Mouse (Mus musculus) lung, postnatal 0 days (tissue): Measurements from ENCODE around the gene Cyp2e1. TPM values are rescaled to one million over a fixed set of nuclear protein-coding genes. Genes with fewer than 3 reads are reported as not detected.

ENCODE experiments used
- ATAC-seq: fragments of 200-750 bp; cut with Nextera tagmentation; 2 replicates; pipeline ENCODE4 v1.8.0; 2017; ENCODE audit warnings: moderate library complexity
- DNase-seq: peaks from one replicate; pipeline ENCODE4 v3.0.0-alpha.2; 2016; ENCODE audit warnings: low spot score
- H3K27ac ChIP-seq: fragments of 300-500 bp; sonication (generic); 2 replicates; pipeline ENCODE4 v1.5.1; 2014; ENCODE audit warnings: antibody characterized with exemption, mild to moderate bottlenecking, low read length, mixed read lengths
- H3K27me3 ChIP-seq: fragments of 300-500 bp; sonication (generic); replicated peaks from 2 replicates; pipeline ENCODE4 v1.6.1; 2014; ENCODE audit warnings: low read length, mixed read lengths; ENCODE audit not compliant: insufficient read depth
- H3K36me3 ChIP-seq: fragments of 300-500 bp; sonication (generic); 2 replicates; pipeline ENCODE4 v1.6.1; 2014; ENCODE audit warnings: low read length, mixed read lengths; ENCODE audit not compliant: insufficient read depth
- H3K4me1 ChIP-seq: fragments of 300-500 bp; sonication (generic); 2 replicates; pipeline ENCODE4 v1.6.1; 2014; ENCODE audit warnings: antibody characterized with exemption, low read depth, low read length, mixed read lengths; ENCODE audit not compliant: insufficient read depth
- H3K4me2 ChIP-seq: fragments of 300-500 bp; sonication (generic); replicated peaks from 2 replicates; pipeline ENCODE4 v1.6.1; 2014; ENCODE audit warnings: low read depth, mild to moderate bottlenecking, low read length, moderate library complexity, mixed read lengths
- H3K4me3 ChIP-seq: fragments of 300-500 bp; sonication (generic); 2 replicates; pipeline ENCODE4 v1.5.1; 2014; ENCODE audit warnings: low read depth, low read length
- H3K9ac ChIP-seq: fragments of 300-500 bp; sonication (generic); replicated peaks from 2 replicates; pipeline ENCODE4 v1.6.1; 2014; ENCODE audit warnings: low read depth, mild to moderate bottlenecking
- H3K9me3 ChIP-seq: fragments of 300-500 bp; sonication (generic); 2 replicates; pipeline ENCODE4 v1.6.1; 2016; ENCODE audit warnings: low read length, mixed read lengths
- CTCF ChIP-seq: IDR thresholded peaks from 2 replicates; pipeline ENCODE4 v1.5.1; 2016; ENCODE audit warnings: antibody characterized with exemption, mild to moderate bottlenecking
- EP300 ChIP-seq: IDR thresholded peaks from 2 replicates; pipeline ENCODE4 v1.6.1; 2016; ENCODE audit warnings: antibody characterized with exemption, mild to moderate bottlenecking, control low read depth
- WGBS: fragments of 180-500 bp; shearing (Covaris S2); extraction: QIAGEN DNeasy Blood & Tissue Kit; methylation state at CpG from one replicate; pipeline ENCODE4 v1.1.7; 2014; 5-methylcytosine and 5-hydroxymethylcytosine counted together
- polyA plus RNA-seq: library from polyadenylated mRNA; unstranded; fragments of >200 nt; fragmentation: Nextera tagmentation; extraction: Ambion mirVana; gene quantifications from 2 replicates; pipeline ENCODE4 v1.2.1, GENCODE M21; 2015

Gene Cyp2e1
- polyA plus RNA-seq, 1 experiment from 2014 or later = 1.9 TPM

DNA sequence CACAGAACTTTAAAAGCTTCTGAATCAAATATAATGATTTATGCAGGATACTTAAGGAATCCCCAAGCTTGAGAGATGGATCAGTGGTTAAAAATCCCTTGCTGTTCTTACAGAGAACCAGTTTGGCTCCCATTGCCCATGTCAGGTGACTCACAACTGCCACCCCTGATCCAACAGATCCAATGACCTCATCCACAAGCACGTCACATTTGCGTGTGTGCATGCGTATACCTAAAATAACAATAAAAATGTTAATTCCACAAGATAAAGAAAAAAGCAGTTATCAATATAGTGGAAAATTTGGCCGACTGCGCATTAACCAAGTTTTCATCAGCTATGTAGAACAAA is 57.7 kb downstream of the Cyp2e1 start:
- DNase-seq = no peak
- H3K4me3 ChIP-seq = no peak overlapping the region
- ATAC-seq = no peak
- H3K36me3 ChIP-seq = no peaks in the 10 kb centered on the region
- H3K4me2 ChIP-seq = no peak overlapping the region
- H3K27me3 ChIP-seq = no peaks in the 10 kb centered on the region
- 53% methylated on average over 5 of the region's 5 CpGs for WGBS
- TF ChIP-seq CTCF (no peak), EP300 (no peak)
- no peak overlapping the region for H3K27ac ChIP-seq
- no peak overlapping the region for H3K9ac ChIP-seq
- no peaks in the 10 kb centered on the region for H3K9me3 ChIP-seq
- H3K4me1 ChIP-seq = no peaks in the 10 kb centered on the region

DNA sequence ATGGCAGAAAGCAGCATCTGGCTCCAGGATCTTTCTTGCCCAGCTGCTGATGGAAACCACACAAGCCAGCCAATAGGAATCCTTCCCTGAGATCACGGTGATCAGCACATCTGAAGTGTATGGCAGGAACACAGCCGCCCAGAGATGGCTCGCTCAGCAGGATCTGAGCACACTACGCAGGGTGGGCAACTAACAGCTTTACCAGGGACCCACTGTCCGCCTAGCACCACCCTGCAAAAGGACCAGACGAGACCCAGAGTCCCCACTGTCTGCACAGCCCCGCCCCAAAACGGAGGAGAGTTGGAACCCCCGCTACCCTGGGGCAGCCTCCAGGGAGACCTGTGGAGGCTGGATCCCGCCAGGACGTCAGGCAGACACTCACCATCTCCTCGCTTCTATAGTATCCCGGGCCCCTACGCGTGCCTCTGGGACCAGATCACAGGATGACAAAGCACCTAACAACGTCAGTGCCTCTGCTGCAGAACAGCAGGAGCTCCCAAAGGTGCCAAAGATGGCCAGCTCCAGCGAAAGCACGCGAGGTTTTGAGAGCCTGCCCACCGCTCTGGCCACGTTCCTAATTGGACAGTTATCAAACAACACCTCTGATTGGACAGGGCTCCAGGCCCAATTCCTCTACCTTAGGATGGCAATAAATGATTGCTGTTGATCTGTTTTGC is 58.3 kb downstream of the Cyp2e1 start, which contains the start of gene Zfp941:
TSS of gene Zfp941 (minus strand) at position 526 of the 677 bp plus-strand sequence.
- WGBS = 2% methylated on average over 21 of the region's 21 CpGs
- H3K4me2 ChIP-seq = peak within 1 kb of the TSS; percentile 56
- no peaks in the 10 kb centered on the region for H3K27me3 ChIP-seq
- no peaks in the 10 kb centered on the region for H3K9me3 ChIP-seq
- DNase-seq = peak; percentile 30
- no peak for TF ChIP-seq CTCF
- no peak for TF ChIP-seq EP300
- H3K4me3 ChIP-seq = peak within 1 kb of the TSS; percentile 11; the same call in 1 of the 2 replicates
- ATAC-seq = peak; percentile 38
- H3K9ac ChIP-seq = no peak within 1 kb of the TSS
- no peaks in the 10 kb centered on the region for H3K4me1 ChIP-seq
- no peaks in the 10 kb centered on the region for H3K36me3 ChIP-seq
- no peak within 1 kb of the TSS for H3K27ac ChIP-seq

DNA sequence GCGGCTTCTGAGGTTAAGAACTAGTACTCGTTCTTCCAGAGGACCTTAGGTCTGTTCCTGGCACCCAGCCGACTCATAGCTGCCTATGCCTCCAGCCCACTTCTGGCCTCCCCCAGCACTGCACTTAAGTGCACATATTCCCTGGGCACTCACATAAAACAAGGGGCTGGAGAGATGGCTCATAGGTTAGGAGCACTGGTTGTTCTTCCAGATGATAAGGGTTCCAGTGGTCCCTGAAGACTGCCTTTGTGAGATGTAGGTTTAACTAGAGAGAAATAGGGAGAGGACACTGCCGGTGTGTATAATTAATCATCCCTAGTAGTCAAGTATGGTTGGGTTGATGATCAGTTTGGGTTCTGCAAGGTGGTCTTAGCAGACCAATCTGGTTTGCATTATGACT is 59.2 kb downstream of the Cyp2e1 start:
- Histone ChIP-seq H3K36me3 (no peaks in the 10 kb centered on the region), H3K9ac (no peak overlapping the region), H3K27me3 (no peaks in the 10 kb centered on the region), H3K9me3 (no peaks in the 10 kb centered on the region), H3K4me3 (no peak overlapping the region), H3K4me1 (no peaks in the 10 kb centered on the region), H3K4me2 (no peak overlapping the region), H3K27ac (no peak overlapping the region)
- WGBS = 79% methylated on average over 4 of the region's 4 CpGs
- TF ChIP-seq CTCF (no peak), EP300 (no peak)
- ATAC-seq (no peak), DNase-seq (no peak)

Other genes with a start within 250 kb of the Cyp2e1 start
- not detected in 2 replicates for gene Olfr538, start 195.9 kb upstream of the Cyp2e1 start, polyA plus RNA-seq
- gene Olfr46, start 162.5 kb upstream of the Cyp2e1 start, polyA plus RNA-seq = 0.01 TPM in 1 of 2 replicates, not detected in the other
- not detected in 2 replicates for gene Olfr61, start 134.8 kb upstream of the Cyp2e1 start, polyA plus RNA-seq
- not detected in 2 replicates for gene Olfr53, start 117.3 kb upstream of the Cyp2e1 start, polyA plus RNA-seq
- not detected in 2 replicates for gene Olfr539, start 103.8 kb upstream of the Cyp2e1 start, polyA plus RNA-seq
- gene Olfr45, start 81.8 kb upstream of the Cyp2e1 start, polyA plus RNA-seq = not detected in 2 replicates
- gene Olfr541, start 66.5 kb upstream of the Cyp2e1 start, polyA plus RNA-seq = not detected in 2 replicates
- gene Syce1, start 24.1 kb downstream of the Cyp2e1 start, polyA plus RNA-seq = not detected in 2 replicates
- gene Zfp941, start 58.4 kb downstream of the Cyp2e1 start, polyA plus RNA-seq = 0.21 and 0.30 TPM in 2 replicates
- gene Urah, start 71.3 kb downstream of the Cyp2e1 start, polyA plus RNA-seq = 12.6 and 15.0 TPM in 2 replicates
- 25.9 and 27.0 TPM in 2 replicates for gene Scgb1c1, start 81.8 kb downstream of the Cyp2e1 start, polyA plus RNA-seq
- gene Odf3, start 84.1 kb downstream of the Cyp2e1 start, polyA plus RNA-seq = not detected in 2 replicates
- gene Gm45785, start 92.6 kb downstream of the Cyp2e1 start, polyA plus RNA-seq = not detected in 2 replicates
- gene Ric8a, start 93.2 kb downstream of the Cyp2e1 start, polyA plus RNA-seq = 63.6 and 68.0 TPM in 2 replicates
- gene Bet1l, start 93.8 kb downstream of the Cyp2e1 start, polyA plus RNA-seq = 69.1 and 81.7 TPM in 2 replicates
- 157 and 164 TPM in 2 replicates for gene Psmd13, start 118.2 kb downstream of the Cyp2e1 start, polyA plus RNA-seq
- gene Sirt3, start 118.6 kb downstream of the Cyp2e1 start, polyA plus RNA-seq = 23.7 and 25.8 TPM in 2 replicates
- gene Cox8b, start 136.7 kb downstream of the Cyp2e1 start, polyA plus RNA-seq = 13.1 and 18.3 TPM in 2 replicates
- gene Nlrp6, start 157.2 kb downstream of the Cyp2e1 start, polyA plus RNA-seq = 0.07 and 0.10 TPM in 2 replicates
- 12.7 and 14.4 TPM in 2 replicates for gene Pgghg, start 177.7 kb downstream of the Cyp2e1 start, polyA plus RNA-seq
- 1.6 and 1.8 TPM in 2 replicates for gene Ifitm5, start 186.6 kb downstream of the Cyp2e1 start, polyA plus RNA-seq
- gene Gm45717, start 192.2 kb downstream of the Cyp2e1 start, polyA plus RNA-seq = 0.31 TPM in 1 of 2 replicates, not detected in the other
- gene Ifitm2, start 192.2 kb downstream of the Cyp2e1 start, polyA plus RNA-seq = 1,373 and 1,710 TPM in 2 replicates
- gene Ifitm1, start 203.5 kb downstream of the Cyp2e1 start, polyA plus RNA-seq = 402 and 510 TPM in 2 replicates
- gene Ifitm3, start 247.0 kb downstream of the Cyp2e1 start, polyA plus RNA-seq = 779 and 1,037 TPM in 2 replicates